Mouse (Mus musculus): Measurements from ENCODE around the gene Mepce. TPM values are rescaled to one million over a fixed set of nuclear protein-coding genes. Genes with fewer than 3 reads are reported as not detected.

The Mepce gene
- polyA plus RNA-seq, 1 experiment = 42.9 TPM

- TF ChIP-seq POLR2A (IDR thresholded peaks at IDR 0.05; ENCODE audit: low read depth, low read length) (no peak), CTCF (conservative IDR thresholded peaks at IDR 0.05; ENCODE audit: insufficient read depth, insufficient read length, low read depth, low read length) (no peak)
- peaks cover 7% of the 10 kb centered on the region; the same call in 1 of the 2 replicates for H3K4me1 ChIP-seq (ENCODE audit: control insufficient read depth, insufficient read depth, low read length)
- DNase-seq = no peak
- no peaks in the 10 kb centered on the region for H3K27me3 ChIP-seq (replicated peaks; ENCODE audit: control insufficient read depth, insufficient read depth, low read length)
- no peaks in the 10 kb centered on the region for H3K36me3 ChIP-seq (ENCODE audit: control insufficient read depth, insufficient read depth, low read length)
- H3K27ac ChIP-seq (ENCODE audit: insufficient read depth, low read depth, low read length) = peak overlapping the region; percentile 6; the same call in 1 of the 2 replicates
- 95% methylated on average over 2 of the region's 2 CpGs for WGBS
- no peak overlapping the region for H3K4me3 ChIP-seq (ENCODE audit: insufficient read depth, low read depth, low read length)
Observed at GRCm38 (mm10) chr5:137775587-137776290, 11.7 kb downstream of the Mepce start.

- H3K27ac ChIP-seq (ENCODE audit: insufficient read depth, low read depth, low read length) = no peak overlapping the region
- TF ChIP-seq CTCF (conservative IDR thresholded peaks at IDR 0.05; ENCODE audit: insufficient read depth, insufficient read length, low read depth, low read length) = no peak
- TF ChIP-seq POLR2A (IDR thresholded peaks at IDR 0.05; ENCODE audit: low read depth, low read length) = no peak
- H3K4me3 ChIP-seq (ENCODE audit: insufficient read depth, low read depth, low read length) = no peak overlapping the region
- no peaks in the 10 kb centered on the region for H3K36me3 ChIP-seq (ENCODE audit: control insufficient read depth, insufficient read depth, low read length)
- no peaks in the 10 kb centered on the region for H3K27me3 ChIP-seq (replicated peaks; ENCODE audit: control insufficient read depth, insufficient read depth, low read length)
- DNase-seq = no peak
- H3K4me1 ChIP-seq (ENCODE audit: control insufficient read depth, insufficient read depth, low read length) = no peaks in the 10 kb centered on the region; the same call in 1 of the 2 replicates
Observed at GRCm38 (mm10) chr5:137772755-137773154, 14.7 kb downstream of the Mepce start.

DNA sequence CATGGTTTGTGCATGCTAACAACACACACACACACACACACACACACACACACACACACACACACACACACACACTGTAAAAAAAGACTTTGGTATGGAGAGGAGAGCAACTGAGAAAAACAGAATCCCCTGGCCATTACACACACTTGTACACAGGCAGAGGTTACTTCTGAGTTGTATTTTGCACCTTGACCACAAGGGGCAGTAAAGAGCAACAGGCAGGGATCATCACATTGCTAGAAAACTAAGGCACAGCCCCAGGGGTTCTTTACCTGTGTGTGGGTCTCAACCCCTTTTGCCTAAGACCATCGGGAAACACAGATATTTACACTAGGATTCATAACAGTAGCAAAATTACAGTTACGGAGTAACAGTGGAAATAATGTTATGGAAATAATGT is 16.7 kb downstream of the Mepce start:
- H3K4me1 ChIP-seq (ENCODE audit: control insufficient read depth, insufficient read depth, low read length) = no peaks in the 10 kb centered on the region
- DNase-seq = peak; percentile 40
- no peaks in the 10 kb centered on the region for H3K27me3 ChIP-seq (replicated peaks; ENCODE audit: control insufficient read depth, insufficient read depth, low read length)
- H3K27ac ChIP-seq (ENCODE audit: insufficient read depth, low read depth, low read length) = no peak overlapping the region
- no peak for TF ChIP-seq POLR2A (IDR thresholded peaks at IDR 0.05; ENCODE audit: low read depth, low read length)
- TF ChIP-seq CTCF (conservative IDR thresholded peaks at IDR 0.05; ENCODE audit: insufficient read depth, insufficient read length, low read depth, low read length) = peak; percentile 59
- H3K36me3 ChIP-seq (ENCODE audit: control insufficient read depth, insufficient read depth, low read length) = no peaks in the 10 kb centered on the region
- no peak overlapping the region for H3K4me3 ChIP-seq (ENCODE audit: insufficient read depth, low read depth, low read length)
- WGBS = 49% methylated on average over 2 of the region's 2 CpGs

GRCm38 (mm10) chr5:137768475-137768874 is 19.0 kb downstream of the Mepce start:
- H3K4me1 ChIP-seq (ENCODE audit: control insufficient read depth, insufficient read depth, low read length) = no peaks in the 10 kb centered on the region
- H3K36me3 ChIP-seq (ENCODE audit: control insufficient read depth, insufficient read depth, low read length) = no peaks in the 10 kb centered on the region
- H3K27me3 ChIP-seq (replicated peaks; ENCODE audit: control insufficient read depth, insufficient read depth, low read length) = no peaks in the 10 kb centered on the region
- H3K27ac ChIP-seq (ENCODE audit: insufficient read depth, low read depth, low read length) = no peak overlapping the region
- no peak overlapping the region for H3K4me3 ChIP-seq (ENCODE audit: insufficient read depth, low read depth, low read length)
- TF ChIP-seq CTCF (conservative IDR thresholded peaks at IDR 0.05; ENCODE audit: insufficient read depth, insufficient read length, low read depth, low read length) (no peak), POLR2A (IDR thresholded peaks at IDR 0.05; ENCODE audit: low read depth, low read length) (no peak)
- no peak for DNase-seq
- WGBS = 69% methylated on average over 1 of the region's 1 CpGs

GRCm38 (mm10) chr5:137766270-137766669 is 21.2 kb downstream of the Mepce start:
- Histone ChIP-seq H3K27ac (ENCODE audit: insufficient read depth, low read depth, low read length) (no peak overlapping the region), H3K4me1 (ENCODE audit: control insufficient read depth, insufficient read depth, low read length) (no peaks in the 10 kb centered on the region), H3K27me3 (replicated peaks; ENCODE audit: control insufficient read depth, insufficient read depth, low read length) (no peaks in the 10 kb centered on the region), H3K36me3 (ENCODE audit: control insufficient read depth, insufficient read depth, low read length) (no peaks in the 10 kb centered on the region), H3K4me3 (ENCODE audit: insufficient read depth, low read depth, low read length) (no peak overlapping the region)
- DNase-seq = no peak
- peak; percentile 47 for TF ChIP-seq CTCF (conservative IDR thresholded peaks at IDR 0.05; ENCODE audit: insufficient read depth, insufficient read length, low read depth, low read length)
- no peak for TF ChIP-seq POLR2A (IDR thresholded peaks at IDR 0.05; ENCODE audit: low read depth, low read length)
- 61% methylated on average over 3 of the region's 3 CpGs for WGBS

DNA sequence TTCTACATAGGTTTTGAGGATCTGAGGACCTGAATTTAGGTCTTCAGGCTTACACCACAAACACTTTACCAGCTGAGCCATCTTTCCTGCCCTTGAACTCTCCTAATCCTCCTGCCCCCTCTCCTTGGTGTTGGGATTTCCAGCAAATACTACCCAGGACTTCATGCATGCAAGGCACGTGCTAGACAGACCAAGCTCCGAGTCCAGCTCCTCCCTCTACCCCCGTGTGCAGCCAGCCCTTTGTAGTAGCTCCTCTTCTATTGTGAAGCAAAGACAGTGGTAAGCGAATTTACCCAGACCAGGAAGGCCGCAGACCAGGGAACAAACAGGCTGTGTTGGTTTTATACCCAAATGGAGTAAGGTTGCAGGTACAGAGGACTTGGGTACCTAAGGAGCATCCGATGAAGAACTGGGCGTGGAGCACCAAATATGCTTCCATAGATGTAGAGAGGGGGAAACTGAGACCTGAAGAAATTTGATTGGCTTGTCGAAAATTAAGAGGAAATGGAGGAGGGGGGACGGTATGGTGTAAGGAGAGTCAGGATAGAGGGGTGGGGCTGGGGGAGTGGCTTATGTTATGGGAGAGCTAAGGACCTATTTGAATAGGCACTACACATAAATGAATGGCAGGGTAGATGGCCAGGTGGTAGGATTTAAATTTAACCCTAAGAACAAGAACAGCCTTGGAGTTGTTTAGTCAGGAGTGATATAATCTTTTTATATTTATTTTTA is 22.7 kb downstream of the Mepce start:
- H3K27me3 ChIP-seq (replicated peaks; ENCODE audit: control insufficient read depth, insufficient read depth, low read length) = no peaks in the 10 kb centered on the region
- 61% methylated on average over 9 of the region's 9 CpGs for WGBS
- H3K4me3 ChIP-seq (ENCODE audit: insufficient read depth, low read depth, low read length) = no peak overlapping the region
- TF ChIP-seq CTCF (conservative IDR thresholded peaks at IDR 0.05; ENCODE audit: insufficient read depth, insufficient read length, low read depth, low read length) (no peak), POLR2A (IDR thresholded peaks at IDR 0.05; ENCODE audit: low read depth, low read length) (no peak)
- H3K27ac ChIP-seq (ENCODE audit: insufficient read depth, low read depth, low read length) = no peak overlapping the region
- no peaks in the 10 kb centered on the region for H3K36me3 ChIP-seq (ENCODE audit: control insufficient read depth, insufficient read depth, low read length)
- peaks cover 2% of the 10 kb centered on the region for H3K4me1 ChIP-seq (ENCODE audit: control insufficient read depth, insufficient read depth, low read length)
- DNase-seq = no peak

- peak; percentile 95 for DNase-seq
Observed at GRCm38 (mm10) chr5:137759971-137760412, 27.5 kb downstream of the Mepce start.

More at GRCm38 (mm10) chr5:137759971-137760412, 27.5 kb downstream of the Mepce start:
- Histone ChIP-seq H3K36me3 (ENCODE audit: control insufficient read depth, insufficient read depth, low read length) (no peaks in the 10 kb centered on the region; the same call in 1 of the 2 replicates), H3K4me3 (ENCODE audit: insufficient read depth, low read depth, low read length) (no peak overlapping the region), H3K4me1 (ENCODE audit: control insufficient read depth, insufficient read depth, low read length) (peaks cover 9% of the 10 kb centered on the region), H3K27me3 (replicated peaks; ENCODE audit: control insufficient read depth, insufficient read depth, low read length) (no peaks in the 10 kb centered on the region), H3K27ac (ENCODE audit: insufficient read depth, low read depth, low read length) (peak overlapping the region; percentile 50)
- 26% methylated on average over 4 of the region's 4 CpGs for WGBS
- TF ChIP-seq POLR2A (IDR thresholded peaks at IDR 0.05; ENCODE audit: low read depth, low read length) (no peak), CTCF (conservative IDR thresholded peaks at IDR 0.05; ENCODE audit: insufficient read depth, insufficient read length, low read depth, low read length) (peak; percentile 81)
